Comparison of ENCODE assay signal across 9 mouse cellular contexts in the genomic region with DNA sequence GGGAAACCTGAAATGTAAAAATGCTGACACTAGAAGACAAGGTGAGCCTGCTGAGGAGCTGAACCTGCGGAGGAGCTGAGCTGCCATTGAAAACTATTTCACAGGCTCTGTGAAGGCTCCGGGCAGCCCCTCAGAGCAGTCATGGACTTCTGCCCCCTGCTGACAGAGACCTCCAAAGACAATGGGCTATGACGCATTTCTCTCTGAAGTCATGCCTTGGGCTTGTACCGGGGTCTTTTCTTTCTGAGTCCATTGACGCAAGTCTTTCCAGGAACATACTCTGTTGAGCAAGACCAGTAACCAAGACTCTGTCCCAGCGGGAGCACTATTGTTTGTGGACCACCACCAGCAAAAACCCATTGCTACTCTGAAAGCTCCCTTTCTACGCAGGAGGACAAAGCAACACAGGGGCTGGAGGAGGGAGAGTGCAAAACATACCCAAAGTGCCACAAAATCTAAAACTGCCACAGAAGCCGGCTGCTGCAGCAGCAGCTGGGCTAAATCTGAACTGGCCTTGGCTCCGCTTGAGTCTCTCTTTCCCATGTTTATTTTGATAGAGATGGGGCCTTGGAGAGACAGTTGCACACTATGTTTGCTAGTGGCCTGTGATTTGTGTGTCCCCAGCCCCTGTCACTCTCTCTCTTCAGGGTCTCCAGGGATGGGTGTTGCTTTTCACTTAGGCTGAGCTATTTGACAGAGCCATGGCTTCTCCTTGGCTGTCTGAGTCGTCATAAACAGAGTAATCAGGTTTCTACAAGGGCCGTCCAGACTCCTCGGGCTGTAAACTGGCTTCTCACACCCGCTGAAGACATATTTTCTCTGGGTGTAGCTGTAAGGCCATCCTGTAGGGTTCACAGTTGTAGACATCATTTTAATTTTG.
DNase-seq lines count a peak whose midpoint lies in the region; ATAC-seq and TF ChIP-seq lines count a peak whose summit lies in the region.
"Had no signal": no experiment of that assay in that cellular context is flagged by ENCODE, and none has a peak within 500 bp of the region (broad histone marks: within the 10 kb centered on the region; RNA-seq: fewer than 3 reads in every experiment).

No protein-coding gene starts in this region.

- peaks cover 78% of the 10 kb centered on the region for H3K36me3 ChIP-seq in heart, embryonic 13.5 days
- H3K36me3 ChIP-seq in intestine, postnatal 0 days (ENCODE audit: control insufficient read depth, insufficient read depth) = no peaks in the 10 kb centered on the region
- H3K36me3 ChIP-seq in stomach, embryonic 16.5 days (ENCODE audit: control insufficient read depth, insufficient read depth, low read length) = no peaks in the 10 kb centered on the region

- H3K4me2 ChIP-seq in heart, embryonic 13.5 days = no peak overlapping the region
- H3K4me2 ChIP-seq in intestine, postnatal 0 days (replicated peaks; ENCODE audit: low read depth) = no peak overlapping the region
- no peak overlapping the region for H3K4me2 ChIP-seq in stomach, embryonic 16.5 days (ENCODE audit: low read depth, low read length)

- no peaks in the 10 kb centered on the region for H3K27me3 ChIP-seq in heart, embryonic 13.5 days (replicated peaks)
- H3K27me3 ChIP-seq in intestine, postnatal 0 days (replicated peaks; ENCODE audit: control insufficient read depth, insufficient read depth, low read length) = no peaks in the 10 kb centered on the region
- H3K27me3 ChIP-seq in stomach, embryonic 16.5 days (ENCODE audit: control insufficient read depth, insufficient read depth, low read length) = no peaks in the 10 kb centered on the region
- H3K27me3 ChIP-seq: Patski had no signal

- WGBS in heart, embryonic 13.5 days = 63% methylated on average over 13 of the region's 13 CpGs
- 58% methylated on average over 13 of the region's 13 CpGs for WGBS in intestine, postnatal 0 days
- 65% methylated on average over 13 of the region's 13 CpGs for WGBS in stomach, embryonic 16.5 days

- H3K9ac ChIP-seq in heart, embryonic 13.5 days = 0 out of 2 replicates have a peak overlapping the region, but pooled peaks have one; percentile 24
- H3K9ac ChIP-seq in intestine, postnatal 0 days (ENCODE audit: low read depth, low read length) = no peak overlapping the region
- H3K9ac ChIP-seq in stomach, embryonic 16.5 days (ENCODE audit: low read length) = peak overlapping the region; percentile 46; the same call in 1 of the 2 replicates

- no peaks in the 10 kb centered on the region for H3K9me3 ChIP-seq in heart, embryonic 13.5 days
- H3K9me3 ChIP-seq in intestine, postnatal 0 days (ENCODE audit: control insufficient read depth) = no peaks in the 10 kb centered on the region
- H3K9me3 ChIP-seq in stomach, embryonic 16.5 days (replicated peaks; ENCODE audit: control insufficient read depth, low read length) = no peaks in the 10 kb centered on the region

- ATAC-seq in heart, embryonic 13.5 days (ENCODE audit: extremely low read depth, insufficient number of reproducible peaks, low FRiP score, low TSS enrichment) = no peak
- ATAC-seq in intestine, postnatal 0 days = no peak
- no peak for ATAC-seq in stomach, embryonic 16.5 days (ENCODE audit: insufficient read depth, low FRiP score)
- ATAC-seq in megakaryocyte-erythroid progenitor cell, adult 5-6 weeks (replicated peaks; ENCODE audit: low FRiP score, low TSS enrichment, poor library complexity, severe bottlenecking) = no peak
- ATAC-seq: Patski had no signal

- DNase-seq in heart, adult 9 months (ENCODE audit: low spot score in 2 of 2) = no peak
- DNase-seq in retina, embryonic 14.5 days (ENCODE audit: low spot score) = peak; percentile 39
- no peak for DNase-seq in retina, postnatal 1 day
- no peak for DNase-seq in frontal cortex, postnatal 36 days (ENCODE audit: low spot score in 2 of 2)

- peak; percentile 34; the same call in 1 of the 2 replicates for TF ChIP-seq CTCF in intestine, postnatal 0 days (IDR thresholded peaks at IDR 0.05; ENCODE audit: low read depth)

- H3K4me3 ChIP-seq in heart, embryonic 13.5 days = no peak overlapping the region
- H3K4me3 ChIP-seq in intestine, postnatal 0 days (ENCODE audit: low read depth, low read length) = no peak overlapping the region
- no peak overlapping the region for H3K4me3 ChIP-seq in stomach, embryonic 16.5 days (replicated peaks; ENCODE audit: low read length)

- peaks cover 63% of the 10 kb centered on the region for H3K4me1 ChIP-seq in heart, embryonic 13.5 days
- no peaks in the 10 kb centered on the region for H3K4me1 ChIP-seq in intestine, postnatal 0 days (replicated peaks; ENCODE audit: control insufficient read depth, insufficient read depth, low read length)
- peaks cover 9% of the 10 kb centered on the region; the same call in 1 of the 2 replicates for H3K4me1 ChIP-seq in stomach, embryonic 16.5 days (ENCODE audit: control insufficient read depth, insufficient read depth, low read length)

- H3K27ac ChIP-seq in heart, embryonic 13.5 days (replicated peaks) = peak overlapping the region; percentile 30
- no peak overlapping the region; the same call in 1 of the 2 replicates for H3K27ac ChIP-seq in intestine, postnatal 0 days (ENCODE audit: low read depth, low read length)
- H3K27ac ChIP-seq in stomach, embryonic 16.5 days (ENCODE audit: low read length) = peak overlapping the region; percentile 25
